Mouse (Mus musculus): ENCODE measurements at regions not wholly inside any gene's neighbourhood (a gene's known extent, or its start where the extent isn't known, plus 50 kb on each side); places are given as distances from the start of the nearest gene placed in this dataset.

DNA sequence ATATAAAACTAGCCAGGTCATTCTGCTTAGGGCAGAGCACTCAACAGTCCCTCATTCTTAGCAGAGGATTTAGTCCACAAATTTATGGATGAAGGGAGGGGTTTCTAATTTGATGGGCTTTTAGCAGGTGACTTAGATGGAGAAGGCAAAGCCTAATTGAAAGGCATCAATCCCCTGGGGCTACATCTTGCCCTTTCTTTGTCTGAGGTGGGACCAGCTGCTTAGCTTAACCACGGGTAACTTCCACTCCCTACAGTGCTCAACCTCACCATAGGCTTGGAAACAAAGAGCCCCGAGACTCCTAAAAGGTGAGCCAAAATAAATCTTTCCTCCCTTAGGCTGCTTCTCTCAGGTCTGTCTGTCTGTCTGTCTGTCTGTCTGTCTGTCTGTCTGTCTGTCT, 62.9 kb upstream of the Barx2 start:
- TF ChIP-seq POLR2A (IDR thresholded peaks at IDR 0.05; ENCODE audit: control insufficient read depth, low read depth, low read length) (no peak), CTCF (IDR thresholded peaks at IDR 0.05; ENCODE audit: control insufficient read depth, insufficient read depth, insufficient replicate concordance, low read depth, low read length) (no peak)
